Comparison of ENCODE assay signal across 10 mouse cellular contexts in the genomic region with DNA sequence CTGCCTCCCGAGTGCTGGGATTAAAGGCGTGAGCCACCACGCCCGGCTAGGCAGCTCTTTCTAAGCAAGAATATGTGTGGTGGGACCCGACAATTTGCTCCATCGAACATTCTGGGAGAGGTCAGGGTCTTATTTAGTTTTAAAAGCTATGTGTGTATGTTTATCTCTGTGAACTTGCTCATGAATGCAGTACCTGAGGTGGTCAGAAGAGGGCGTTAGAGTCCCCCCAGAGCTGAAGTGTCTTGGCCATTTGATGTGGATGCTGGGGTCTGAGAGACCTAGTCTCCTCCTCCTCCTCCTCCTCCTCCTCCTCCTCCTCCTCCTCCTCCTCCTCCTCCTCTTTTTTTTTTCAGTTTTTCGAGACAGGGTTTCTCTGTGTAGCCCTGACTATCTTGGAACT. TPM values are rescaled to one million over a fixed set of nuclear protein-coding genes. Genes with fewer than 3 reads are reported as not detected.
DNase-seq lines count a peak whose midpoint lies in the region; ATAC-seq and TF ChIP-seq lines count a peak whose summit lies in the region.
"Had no signal": no experiment of that assay in that cellular context is flagged by ENCODE, and none has a peak within 500 bp of the region (broad histone marks: within the 10 kb centered on the region; RNA-seq: fewer than 3 reads in every experiment).

No protein-coding gene starts in this region.

- no peak overlapping the region for H3K4me2 ChIP-seq in kidney, postnatal 0 days (ENCODE audit: low read length)
- no peak overlapping the region for H3K4me2 ChIP-seq in kidney, embryonic 15.5 days
- H3K4me2 ChIP-seq: liver, embryonic 13.5 days had no signal

- TF ChIP-seq CTCF in kidney, postnatal 0 days (IDR thresholded peaks at IDR 0.05; ENCODE audit: low read depth) = peak; percentile 44; the same call in 1 of the 2 replicates
- TF ChIP-seq CTCF in brain, embryonic 14.5 days (IDR thresholded peaks at IDR 0.05; ENCODE audit: borderline replicate concordance, extremely low read depth, insufficient read depth, insufficient read length) = peak; percentile 38; the same call in 1 of the 2 replicates

- no peaks in the 10 kb centered on the region for H3K36me3 ChIP-seq in kidney, postnatal 0 days (ENCODE audit: insufficient read depth, low read length)
- no peaks in the 10 kb centered on the region for H3K36me3 ChIP-seq in kidney, embryonic 15.5 days
- H3K36me3 ChIP-seq: liver, embryonic 13.5 days had no signal

- WGBS in kidney, postnatal 0 days = 91% methylated on average over 7 of the region's 8 CpGs
- WGBS in kidney, embryonic 15.5 days = 88% methylated on average over 7 of the region's 8 CpGs

- no peak overlapping the region for H3K4me3 ChIP-seq in kidney, postnatal 0 days (replicated peaks; ENCODE audit: low read depth, low read length)
- H3K4me3 ChIP-seq in kidney, embryonic 15.5 days (replicated peaks) = no peak overlapping the region
- H3K4me3 ChIP-seq: liver, embryonic 13.5 days had no signal

- no peaks in the 10 kb centered on the region for H3K9me3 ChIP-seq in kidney, postnatal 0 days (replicated peaks; ENCODE audit: low read length)
- no peaks in the 10 kb centered on the region for H3K9me3 ChIP-seq in kidney, embryonic 15.5 days (replicated peaks)
- H3K9me3 ChIP-seq: liver, embryonic 13.5 days had no signal

- ATAC-seq in kidney, postnatal 0 days (replicated peaks; ENCODE audit: low FRiP score, low read depth) = no peak
- ATAC-seq in kidney, embryonic 15.5 days (replicated peaks; ENCODE audit: low FRiP score) = no peak

- no peak overlapping the region for H3K9ac ChIP-seq in kidney, postnatal 0 days (ENCODE audit: low read depth, low read length)
- H3K9ac ChIP-seq in kidney, embryonic 15.5 days = no peak overlapping the region
- H3K9ac ChIP-seq: liver, embryonic 13.5 days had no signal

- H3K27me3 ChIP-seq in kidney, postnatal 0 days (ENCODE audit: insufficient read depth, low read length) = no peaks in the 10 kb centered on the region
- no peaks in the 10 kb centered on the region for H3K27me3 ChIP-seq in kidney, embryonic 15.5 days
- H3K27me3 ChIP-seq: liver, embryonic 13.5 days had no signal

- DNase-seq in cerebellum, adult 11-12 months = peak; percentile 46
- no peak for DNase-seq in cerebellum, postnatal 36 days
- no peak for DNase-seq in kidney, postnatal 0 days (ENCODE audit: low spot score)
- peak; percentile 49 for DNase-seq in 416B (ENCODE audit: low read depth)
- no peak for DNase-seq in brain, embryonic 14.5 days (ENCODE audit: low read depth)
- DNase-seq in urinary bladder, postnatal 36 days (ENCODE audit: low spot score in 2 of 2) = no peak
- no peak for DNase-seq in gastrocnemius, adult 8-10 months (ENCODE audit: low spot score in 2 of 2)
- DNase-seq: embryo, embryonic 11 days; liver, embryonic 13.5 days had no signal

- peaks cover 31% of the 10 kb centered on the region for H3K4me1 ChIP-seq in kidney, postnatal 0 days (replicated peaks; ENCODE audit: insufficient read depth, low read length)
- peaks cover 53% of the 10 kb centered on the region for H3K4me1 ChIP-seq in kidney, embryonic 15.5 days

- H3K27ac ChIP-seq in kidney, postnatal 0 days = no peak overlapping the region
- no peak overlapping the region for H3K27ac ChIP-seq in kidney, embryonic 15.5 days
- H3K27ac ChIP-seq: liver, embryonic 13.5 days had no signal

- no peak for TF ChIP-seq POLR2A in brain, embryonic 14.5 days (IDR thresholded peaks at IDR 0.05; ENCODE audit: borderline replicate concordance, extremely low read depth, insufficient read depth, insufficient read length, poor library complexity, severe bottlenecking)

RNA-seq across cellular contexts. Expression of a gene that starts 5.2 kb away (rescaled TPM):
- polyA plus RNA-seq in kidney, postnatal 0 days (2015; fragmentation: Nextera tagmentation; extraction: Ambion mirVana) = 11.6 and 13.0 TPM in 2 replicates
- polyA plus RNA-seq in kidney, embryonic 15.5 days (2015; fragmentation: Nextera tagmentation; extraction: Ambion mirVana) = 15.1 and 18.7 TPM in 2 replicates
- polyA plus RNA-seq in brain, embryonic 14.5 days (2012; rRNA removed) = 59.2 and 77.7 TPM in 2 replicates
- total RNA-seq in gastrocnemius, adult 8-10 months (2022) = 100 to 1,000 TPM; 133 to 200 (median 169) TPM

RNA-seq across cellular contexts. Expression of a gene that starts 25.5 kb away (rescaled TPM):
- 135 and 136 TPM in 2 replicates for polyA plus RNA-seq in kidney, postnatal 0 days (2015; fragmentation: Nextera tagmentation; extraction: Ambion mirVana)
- polyA plus RNA-seq in kidney, embryonic 15.5 days (2015; fragmentation: Nextera tagmentation; extraction: Ambion mirVana) = 145 and 164 TPM in 2 replicates
- polyA plus RNA-seq in brain, embryonic 14.5 days (2012; rRNA removed) = 7.3 and 7.8 TPM in 2 replicates
- under 1 TPM in 1 of 4 experiments, not detected in 3; 0.44 TPM for total RNA-seq in gastrocnemius, adult 8-10 months (2022)

Comparison
In these comparisons a context has a peak if more than half of its experiments do, and no peak if none do; other contexts are left out.
1. DNase-seq: peak in cerebellum, adult 11-12 months (single experiment) and 416B (single experiment); none in cerebellum, postnatal 36 days (0 of 2), kidney, postnatal 0 days (single experiment), brain, embryonic 14.5 days (single experiment), urinary bladder, postnatal 36 days (0 of 2) and gastrocnemius, adult 8-10 months (0 of 2).
2. RNA of a gene that starts 25.5 kb away (polyA plus RNA-seq): 145 to 164 TPM in kidney, embryonic 15.5 days and 135 to 136 TPM in kidney, postnatal 0 days; 7.3 to 7.8 TPM in brain, embryonic 14.5 days; every median in the first group is over 10 times any median in the second.